Mouse (Mus musculus) ovary, postnatal 14 days (tissue): ENCODE data around the gene Adam12.

Source experiments
- DNase-seq: peaks from one replicate; pipeline ENCODE4 v3.0.0; 2022; ENCODE audit warnings: low spot score

The Adam12 gene

GRCm38 (mm10) chr7:134231378-134232346 is at the start of gene Adam12:
Adam12 (minus strand) TSS chr7:134232146.
- DNase-seq = no peak

- DNase-seq = no peak
These were observed 41.0 kb upstream of the Adam12 start for GRCm38 (mm10) chr7:134272956-134273355.

- no peak for DNase-seq
These were observed 40.5 kb upstream of the Adam12 start for GRCm38 (mm10) chr7:134272421-134272820.

GRCm38 (mm10) chr7:134265783-134266182 is 33.8 kb upstream of the Adam12 start:
- DNase-seq = no peak

- DNase-seq = peak; percentile 63
These were observed 31.4 kb upstream of the Adam12 start for GRCm38 (mm10) chr7:134263146-134263906.

- peak; percentile 9 for DNase-seq
These were observed 29.2 kb upstream of the Adam12 start for GRCm38 (mm10) chr7:134261003-134261701.

GRCm38 (mm10) chr7:134250273-134250870 is 18.4 kb upstream of the Adam12 start:
- DNase-seq = no peak

- no peak for DNase-seq
These were observed 16.1 kb upstream of the Adam12 start for GRCm38 (mm10) chr7:134248041-134248440.

GRCm38 (mm10) chr7:134246624-134247023 is 14.7 kb upstream of the Adam12 start:
- DNase-seq = no peak

GRCm38 (mm10) chr7:134242773-134243172 is 10.8 kb upstream of the Adam12 start:
- no peak for DNase-seq

- DNase-seq = no peak
These were observed 9.3 kb upstream of the Adam12 start for GRCm38 (mm10) chr7:134241212-134241611.

GRCm38 (mm10) chr7:134240579-134240978 is 8.6 kb upstream of the Adam12 start:
- no peak for DNase-seq

- no peak for DNase-seq
These were observed 6.9 kb upstream of the Adam12 start for GRCm38 (mm10) chr7:134238863-134239262.

GRCm38 (mm10) chr7:134237356-134237755 is 5.4 kb upstream of the Adam12 start:
- no peak for DNase-seq

- no peak for DNase-seq
These were observed 4.8 kb upstream of the Adam12 start for GRCm38 (mm10) chr7:134236727-134237126.

GRCm38 (mm10) chr7:134235552-134235951 is 3.6 kb upstream of the Adam12 start:
- DNase-seq = no peak

- DNase-seq = no peak
These were observed 1.2 kb downstream of the Adam12 start for GRCm38 (mm10) chr7:134230708-134231107.

- DNase-seq = no peak
These were observed 2.0 kb downstream of the Adam12 start for GRCm38 (mm10) chr7:134229899-134230298.

- no peak for DNase-seq
These were observed 4.0 kb downstream of the Adam12 start for GRCm38 (mm10) chr7:134227773-134228455.

- DNase-seq = no peak
These were observed 4.8 kb downstream of the Adam12 start for GRCm38 (mm10) chr7:134227101-134227500.

GRCm38 (mm10) chr7:134226231-134226630 is 5.7 kb downstream of the Adam12 start:
- DNase-seq = no peak
